Mouse (Mus musculus) cerebellum, adult 11-12 months (tissue): ENCODE results near the gene Klc2.

Experiments used
- DNase-seq: peaks from one replicate; pipeline ENCODE4 v3.0.0; 2022

Gene Klc2

GRCm38 (mm10) chr19:5071545-5072369 is 46.6 kb downstream of the Klc2 start:
- peak; percentile 68 for DNase-seq

DNA sequence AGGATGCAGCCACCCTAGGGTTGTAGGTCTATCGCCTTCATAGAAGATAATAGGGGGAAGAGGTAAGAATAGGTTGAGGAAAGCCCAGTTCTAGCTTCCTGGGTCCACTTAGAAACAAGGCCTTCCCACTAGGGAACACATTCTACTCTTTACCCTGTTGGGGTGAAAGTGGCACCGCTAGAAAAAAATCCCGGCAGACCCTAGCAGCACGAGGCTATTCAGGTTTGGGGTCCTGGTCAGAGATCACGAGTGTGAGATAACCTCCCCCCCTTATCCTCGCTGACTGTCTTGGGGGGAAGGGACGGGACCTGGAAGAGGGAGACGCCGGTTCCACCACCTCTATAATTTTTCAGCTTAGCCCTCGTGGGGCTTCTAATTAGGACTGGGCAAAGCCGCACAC is 47.3 kb downstream of the Klc2 start:
- no peak for DNase-seq

DNA sequence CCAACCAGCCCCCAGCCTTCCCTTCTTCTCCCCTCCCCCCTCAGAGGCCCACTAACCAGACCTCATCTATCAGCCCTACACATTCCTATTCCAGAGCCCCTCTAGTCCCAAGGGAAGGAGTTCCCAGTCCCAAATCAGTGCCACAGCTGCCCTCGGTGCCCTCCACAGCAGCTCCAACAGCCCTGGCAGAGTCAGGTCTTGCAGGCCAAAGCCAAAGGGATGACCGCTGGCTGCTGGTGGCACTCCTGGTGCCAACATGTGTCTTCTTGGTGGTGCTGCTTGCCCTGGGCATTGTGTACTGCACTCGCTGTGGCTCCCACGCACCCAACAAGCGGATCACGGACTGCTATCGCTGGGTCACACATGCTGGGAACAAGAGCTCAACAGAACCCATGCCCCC is 48.4 kb downstream of the Klc2 start:
- peak; percentile 31 for DNase-seq

DNA sequence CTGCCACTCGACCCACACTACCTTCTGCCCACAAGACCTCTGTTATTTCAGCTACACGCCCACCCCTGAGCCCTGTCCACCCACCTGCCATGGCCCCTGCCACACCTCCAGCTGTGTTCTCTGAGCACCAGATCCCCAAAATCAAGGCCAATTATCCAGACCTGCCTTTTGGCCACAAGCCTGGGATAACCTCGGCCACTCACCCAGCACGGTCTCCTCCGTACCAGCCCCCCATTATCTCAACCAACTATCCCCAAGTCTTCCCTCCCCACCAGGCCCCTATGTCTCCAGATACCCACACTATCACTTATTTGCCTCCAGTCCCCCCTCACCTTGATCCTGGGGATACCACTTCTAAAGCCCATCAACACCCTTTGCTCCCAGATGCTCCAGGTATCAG is 48.9 kb downstream of the Klc2 start:
- DNase-seq: peak; percentile 33

DNA sequence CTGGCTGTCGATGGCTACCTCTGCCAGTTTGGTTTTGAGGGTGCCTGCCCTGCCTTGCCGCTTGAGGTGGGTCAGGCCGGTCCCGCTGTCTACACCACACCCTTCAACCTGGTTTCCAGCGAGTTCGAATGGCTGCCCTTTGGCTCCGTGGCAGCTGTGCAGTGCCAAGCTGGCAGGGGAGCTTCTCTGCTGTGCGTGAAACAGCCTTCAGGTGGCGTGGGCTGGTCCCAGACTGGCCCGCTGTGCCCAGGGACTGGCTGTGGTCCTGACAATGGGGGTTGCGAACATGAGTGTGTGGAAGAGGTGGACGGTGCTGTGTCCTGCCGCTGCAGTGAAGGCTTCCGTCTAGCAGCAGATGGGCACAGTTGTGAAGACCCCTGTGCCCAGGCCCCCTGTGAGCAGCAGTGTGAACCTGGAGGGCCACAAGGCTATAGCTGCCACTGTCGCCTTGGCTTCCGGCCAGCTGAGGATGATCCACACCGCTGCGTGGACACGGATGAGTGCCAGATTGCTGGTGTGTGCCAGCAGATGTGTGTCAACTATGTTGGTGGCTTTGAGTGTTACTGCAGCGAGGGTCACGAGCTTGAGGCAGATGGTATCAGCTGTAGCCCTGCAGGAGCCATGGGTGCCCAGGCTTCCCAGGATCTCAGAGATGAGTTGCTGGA is 49.7 kb downstream of the Klc2 start:
- DNase-seq: peak; percentile 47

DNA sequence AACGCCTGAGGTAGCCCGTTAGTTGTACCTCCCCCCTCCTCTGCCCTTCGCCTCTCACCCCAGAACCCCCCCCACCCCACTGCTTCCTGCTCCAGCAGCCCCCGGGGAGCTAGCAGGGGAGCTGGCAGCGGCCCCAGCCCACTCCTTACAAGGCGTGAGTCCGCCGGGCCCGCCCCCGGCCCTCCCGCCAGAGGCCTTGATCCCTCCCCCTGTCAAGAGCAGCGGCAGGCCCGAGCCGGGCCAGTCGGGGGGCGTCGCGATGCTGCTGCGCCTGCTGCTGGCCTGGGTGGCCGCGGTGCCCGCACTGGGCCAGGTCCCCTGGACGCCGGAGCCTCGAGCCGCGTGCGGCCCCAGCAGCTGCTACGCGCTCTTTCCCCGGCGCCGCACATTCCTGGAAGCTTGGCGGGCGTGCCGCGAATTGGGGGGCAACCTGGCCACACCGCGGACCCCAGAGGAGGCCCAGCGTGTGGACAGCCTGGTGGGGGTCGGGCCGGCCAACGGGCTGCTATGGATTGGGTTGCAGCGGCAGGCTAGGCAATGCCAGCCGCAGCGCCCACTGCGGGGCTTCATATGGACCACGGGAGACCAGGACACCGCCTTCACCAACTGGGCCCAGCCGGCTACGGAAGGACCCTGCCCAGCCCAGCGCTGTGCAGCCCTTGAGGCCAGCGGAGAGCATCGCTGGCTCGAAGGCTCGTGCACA is 50.3 kb downstream of the Klc2 start, which contains the start of gene Cd248:
Gene Cd248, plus strand, starts transcription at position 212 of the 703 bp plus-strand sequence.
- peak; percentile 38 for DNase-seq

GRCm38 (mm10) chr19:5067040-5067799 is 51.1 kb downstream of the Klc2 start:
- DNase-seq: no peak

- no peak for DNase-seq
Observed at GRCm38 (mm10) chr19:5065104-5065503, 53.3 kb downstream of the Klc2 start.

DNA sequence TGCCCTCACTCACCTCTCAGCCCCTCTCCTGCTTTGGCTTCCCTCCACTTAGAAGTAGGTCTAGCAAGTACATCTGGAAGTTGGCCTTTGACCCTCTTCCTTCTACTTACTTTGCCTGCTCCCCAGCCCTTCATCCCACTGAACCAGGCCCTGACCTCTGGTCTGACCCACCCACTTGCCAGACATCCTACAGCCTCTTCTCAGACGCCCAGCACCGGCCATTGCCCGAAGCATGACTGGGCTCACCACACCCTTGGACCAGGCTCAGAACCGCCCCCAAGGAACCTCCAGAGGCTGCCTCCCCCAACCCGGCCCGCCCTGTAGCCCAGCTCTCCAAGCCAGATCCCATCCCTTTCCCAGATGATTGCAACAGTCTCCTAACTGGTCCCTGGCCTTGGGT is 55.9 kb downstream of the Klc2 start:
- no peak for DNase-seq

DNA sequence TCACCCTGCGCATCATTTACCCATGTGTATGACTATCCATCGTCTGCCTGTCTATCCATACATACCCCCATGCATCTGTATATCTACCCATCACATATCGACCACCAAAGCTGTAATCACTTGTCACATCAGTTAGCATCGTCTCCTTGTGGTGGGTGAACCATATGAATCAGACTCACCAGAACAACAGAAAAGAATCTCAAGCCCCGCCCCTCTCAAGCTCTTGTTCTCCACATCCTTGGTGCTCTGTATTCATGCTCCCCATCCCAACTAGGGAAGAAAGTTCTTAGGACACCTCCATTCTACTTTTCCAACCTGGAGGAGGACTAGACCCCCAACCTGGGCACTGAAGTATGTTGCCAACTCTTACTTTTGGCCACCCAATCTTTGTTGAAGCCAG is 56.3 kb downstream of the Klc2 start:
- no peak for DNase-seq

DNA sequence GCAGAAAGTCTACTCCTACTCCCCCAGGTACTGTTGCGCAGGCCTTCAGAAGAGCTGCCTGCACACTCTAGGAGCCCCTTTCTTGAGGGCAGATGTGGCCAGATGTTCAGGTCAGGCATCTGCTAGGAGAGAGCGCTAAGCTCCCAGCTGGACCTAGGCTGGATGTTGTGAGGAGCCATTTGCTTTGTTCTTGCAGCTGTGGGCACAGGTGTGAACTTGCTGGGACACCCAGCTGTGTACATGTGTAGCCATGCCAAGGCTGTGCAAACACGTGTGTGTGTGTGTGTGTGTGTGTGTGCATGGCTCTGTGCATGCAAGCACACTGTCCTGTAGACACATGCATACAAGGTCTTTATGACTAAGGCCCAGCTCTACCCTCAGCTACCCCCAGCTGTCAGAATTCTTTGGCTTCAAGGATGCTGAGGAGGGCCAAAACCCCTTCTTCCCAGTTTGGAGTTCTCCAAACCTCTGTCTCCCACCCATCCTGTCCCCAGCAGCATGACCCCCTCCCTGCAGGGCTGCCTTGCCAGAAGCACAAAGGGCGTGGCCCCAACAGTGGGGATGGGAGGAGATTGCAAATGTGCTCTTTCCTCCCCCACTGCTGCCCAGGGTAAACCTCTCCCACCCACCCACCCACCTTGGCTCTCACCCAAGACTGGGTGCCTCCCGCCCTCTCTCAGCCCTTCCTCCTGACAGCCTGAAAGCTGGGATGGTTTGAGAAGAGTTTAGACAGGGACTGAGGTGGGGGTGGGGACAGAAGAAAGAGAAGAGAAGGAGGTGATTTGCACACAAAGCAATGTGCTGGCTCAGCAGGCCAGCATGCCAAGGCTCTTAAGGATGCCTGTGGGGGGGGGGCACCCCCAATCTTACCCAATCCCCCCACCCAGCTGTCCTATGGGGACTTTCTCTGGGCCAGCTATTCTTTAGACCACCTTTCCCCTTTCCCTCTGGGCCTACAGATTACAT is 57.7 kb downstream of the Klc2 start:
- no peak for DNase-seq

DNA sequence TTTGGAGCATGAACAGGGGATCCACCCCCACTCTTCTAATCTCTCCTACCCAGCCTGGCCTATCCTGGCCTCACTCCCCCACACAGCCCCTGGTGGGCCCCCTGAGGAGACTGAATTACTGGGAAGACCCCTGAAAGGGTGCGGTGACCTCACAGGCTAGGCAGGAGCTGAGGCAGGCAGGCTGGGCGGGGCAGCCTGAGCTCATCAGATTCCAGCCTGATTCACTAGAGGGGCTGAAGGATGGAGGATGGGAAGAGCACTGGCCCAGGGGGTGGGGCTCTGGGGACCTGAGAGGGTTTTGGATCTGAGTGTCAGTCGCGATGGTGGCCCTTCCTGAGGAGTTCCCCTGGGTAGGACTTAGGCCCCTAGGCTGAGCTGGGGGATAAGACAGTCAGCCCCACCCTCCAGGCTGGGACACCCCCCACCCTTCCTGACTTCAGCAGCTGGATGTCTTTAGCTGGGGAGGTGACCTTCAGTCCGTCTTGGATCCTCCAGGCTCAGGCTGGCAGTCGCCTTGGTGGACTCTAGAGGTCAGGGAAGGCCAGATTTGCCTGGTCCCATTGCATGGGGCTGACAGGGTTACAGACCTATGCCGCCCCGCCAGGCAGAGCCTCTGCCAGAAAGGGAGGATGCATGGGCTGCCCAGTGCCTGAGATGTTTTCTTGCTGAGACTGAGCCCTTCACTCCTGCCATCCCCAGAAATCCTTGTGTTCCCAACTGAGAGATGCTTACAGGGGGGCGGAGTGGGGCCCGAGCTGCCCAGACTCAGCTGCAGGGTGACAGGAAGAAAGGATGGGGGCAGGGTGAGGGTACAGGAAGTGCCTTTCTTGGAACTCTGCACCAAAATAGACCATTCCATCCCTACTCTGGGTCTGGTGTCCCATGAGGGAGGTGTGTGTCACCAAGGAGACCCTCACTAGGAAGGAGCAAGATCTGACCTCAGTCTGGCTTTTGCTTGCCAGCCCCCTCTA is 59.3 kb downstream of the Klc2 start:
- no peak for DNase-seq

DNA sequence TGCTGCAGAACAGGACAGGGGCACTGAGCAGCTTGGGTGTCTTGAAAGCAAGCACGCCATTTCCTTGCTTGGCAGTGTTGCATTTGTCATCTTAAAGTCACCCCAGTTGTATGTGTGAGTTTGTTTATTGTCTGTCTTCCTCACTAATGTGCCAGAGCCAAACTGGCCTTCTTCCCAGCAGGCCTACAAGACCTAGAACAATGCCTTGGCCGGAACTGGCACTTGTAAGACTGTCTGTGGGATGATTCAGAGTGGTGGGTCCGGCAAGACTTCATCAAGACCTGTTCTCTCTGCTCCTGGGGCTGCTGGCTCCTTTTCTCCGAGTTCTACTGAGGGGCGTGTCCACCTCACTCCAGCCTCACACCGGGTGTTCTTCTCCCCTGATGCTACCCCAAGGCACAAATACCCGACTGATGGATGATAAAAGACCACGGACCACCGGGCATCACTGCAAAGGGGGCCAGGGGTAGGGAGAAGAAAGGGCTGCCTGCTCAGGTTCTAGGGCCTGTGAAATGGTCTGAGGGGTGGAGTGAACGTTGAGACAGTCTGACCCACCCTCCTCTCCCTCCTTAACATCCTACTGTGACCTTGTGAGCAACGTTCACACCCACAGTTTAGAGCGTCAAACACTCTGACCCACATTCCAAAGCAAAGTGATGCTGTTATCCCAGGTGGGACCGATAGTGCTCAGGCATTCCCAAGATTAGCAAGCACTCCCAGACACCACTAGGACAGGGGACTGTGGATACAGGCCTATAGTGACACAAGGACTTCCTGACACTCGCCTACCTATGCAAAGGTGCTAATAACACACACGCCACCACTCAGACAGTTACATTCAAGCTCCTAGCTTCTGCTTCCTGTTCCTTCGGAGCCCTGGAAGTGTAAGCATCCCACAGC is 60.2 kb downstream of the Klc2 start:
- DNase-seq: no peak
